Mouse (Mus musculus) c-Kit-positive CD71-negative TER-119-negative erythroid progenitor cells, embryonic 14.5 days (primary cell): ENCODE results near the gene Tor1aip2.
"Not testable (repeated sequence)": the region's sequence is repeated elsewhere in the genome, so short reads cannot be mapped to it uniquely, and the experiment has no call there.

Experiments used
- DNase-seq: peaks from one replicate; pipeline ENCODE4 v3.0.0-alpha.2; 2013; ENCODE audit warnings: low read depth

Gene Tor1aip2

DNA sequence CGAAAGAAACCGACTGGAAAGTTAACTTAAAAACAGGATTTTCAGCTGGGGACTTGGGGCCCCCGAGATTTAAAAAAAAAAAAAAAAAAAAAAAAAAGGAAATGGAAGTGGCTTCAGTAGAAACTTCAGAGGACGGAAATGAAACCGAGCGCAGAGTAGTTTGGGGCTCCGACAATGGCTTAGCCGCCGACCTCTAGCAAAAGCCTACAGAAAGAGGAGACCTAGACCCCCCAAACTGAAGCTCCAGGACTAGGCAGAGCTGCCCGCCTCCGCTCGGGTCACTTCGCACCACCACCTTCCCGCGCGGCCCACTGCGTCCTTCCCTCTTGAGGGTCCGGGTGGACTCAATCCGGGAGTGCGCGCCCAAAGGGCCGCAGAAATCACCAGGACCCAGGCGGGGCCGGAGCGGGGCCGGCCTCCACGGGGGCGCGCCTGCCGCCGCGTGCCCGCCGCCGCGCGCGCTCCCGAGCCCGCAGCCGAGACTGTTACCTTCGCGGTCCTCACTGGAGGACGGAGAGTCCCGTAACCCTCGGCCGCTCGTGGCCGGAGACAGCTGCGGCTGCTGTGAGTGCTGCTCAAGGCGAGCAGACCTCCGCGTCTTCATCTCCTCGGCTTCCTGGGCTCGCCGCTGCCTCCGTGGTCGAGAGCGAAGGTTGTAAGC is at the start of gene Tor1aip2:
Gene Tor1aip2 (plus strand): TSS at position 135 of the 661 bp plus-strand sequence.
- DNase-seq = peak; percentile 68

DNA sequence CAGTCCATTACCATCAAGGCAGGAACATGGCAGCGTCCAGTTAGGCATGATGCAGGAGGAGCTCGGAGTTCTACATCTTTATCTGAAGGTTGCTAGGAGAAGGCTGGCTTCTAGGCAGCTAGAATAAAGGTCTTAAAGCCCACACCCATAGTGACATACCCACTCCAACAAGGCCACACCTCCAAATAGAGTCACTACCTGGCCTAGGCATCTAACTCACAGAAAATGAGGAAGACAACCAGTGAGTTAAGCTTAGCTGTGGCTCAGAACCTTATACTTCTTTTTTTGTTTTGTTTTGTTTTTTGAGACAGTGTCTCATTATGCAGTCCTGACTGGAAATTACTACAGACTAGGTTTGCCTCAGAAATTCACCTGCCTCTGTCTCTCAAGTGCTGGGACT is 47.6 kb upstream of the Tor1aip2 start:
- no peak for DNase-seq

DNA sequence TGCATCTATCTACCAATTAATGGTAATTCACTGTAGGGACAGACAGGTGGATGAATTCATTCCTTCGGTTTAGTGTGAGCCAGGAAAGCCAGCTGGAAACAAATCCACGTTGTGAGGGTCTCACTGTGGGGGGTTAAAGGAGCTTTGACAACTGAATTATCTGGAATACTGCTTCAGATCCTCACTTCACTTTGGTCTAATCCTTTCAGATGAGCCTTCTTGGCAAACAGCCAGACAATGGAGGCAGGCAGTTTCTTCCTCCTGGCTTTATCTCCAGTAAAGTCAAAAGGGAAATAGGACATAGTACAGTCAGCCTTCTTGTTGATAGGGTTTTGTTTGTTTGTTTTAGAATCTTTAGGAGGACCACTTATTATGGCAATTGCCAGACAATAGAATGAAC is 45.8 kb upstream of the Tor1aip2 start:
- DNase-seq = no peak

DNA sequence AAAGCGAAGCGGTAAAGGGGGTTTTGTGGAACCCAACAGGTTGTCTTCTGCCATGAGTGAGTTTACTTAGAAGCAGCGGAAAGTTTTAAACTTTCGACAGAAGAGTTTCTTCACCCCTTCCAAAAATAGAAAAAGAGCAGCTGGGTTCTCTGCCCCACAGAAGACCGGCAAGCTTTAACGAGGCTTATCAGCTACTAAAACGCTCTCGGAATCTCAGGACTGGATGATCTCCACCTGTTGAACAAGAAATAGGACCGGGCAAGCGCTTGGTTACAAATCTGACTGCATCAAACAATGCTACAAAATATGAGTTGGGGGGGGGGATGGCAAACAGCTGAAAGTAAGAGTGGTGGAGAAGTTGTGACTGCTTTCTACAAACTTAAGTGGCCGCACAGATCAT is 44.8 kb upstream of the Tor1aip2 start:
- DNase-seq = no peak

DNA sequence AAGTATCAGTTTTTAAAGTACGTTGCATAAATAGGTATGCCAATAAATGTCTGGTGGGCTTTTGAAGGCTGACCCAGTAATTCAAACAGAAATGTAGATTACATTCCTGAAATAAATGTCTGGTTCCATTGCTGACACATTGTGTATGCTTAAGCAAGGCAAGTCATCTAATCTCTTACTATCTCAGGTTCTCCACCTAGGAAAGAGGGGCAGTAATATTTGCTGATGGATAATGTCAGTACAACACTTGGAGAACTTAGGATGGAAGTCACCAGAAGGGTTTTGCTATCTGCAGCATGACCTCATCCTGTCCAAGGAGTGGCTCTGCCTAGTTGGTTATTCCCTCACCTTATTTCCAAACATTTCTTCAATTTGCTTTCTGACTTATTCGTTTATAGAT is 40.7 kb upstream of the Tor1aip2 start:
- DNase-seq = no peak

DNA sequence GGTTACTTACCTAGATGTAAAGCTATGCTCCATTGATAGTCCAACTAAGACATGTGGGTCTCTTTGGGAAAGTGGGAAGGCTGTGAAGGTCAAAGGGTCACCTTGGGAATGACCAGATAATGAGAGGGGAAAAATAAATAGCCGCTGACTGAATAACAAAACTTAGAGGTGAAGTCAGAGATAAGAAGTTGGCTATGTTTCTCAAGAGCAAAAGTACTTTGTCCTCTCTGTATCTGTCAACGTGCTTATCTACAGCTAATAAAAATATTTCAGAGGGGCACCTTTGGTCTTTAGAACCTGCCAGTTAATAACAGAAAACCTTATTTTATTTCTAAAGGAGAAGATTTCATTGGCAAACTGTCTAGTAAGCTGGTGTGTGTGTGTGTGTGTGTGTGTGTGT is 39.6 kb upstream of the Tor1aip2 start:
- no peak for DNase-seq

DNA sequence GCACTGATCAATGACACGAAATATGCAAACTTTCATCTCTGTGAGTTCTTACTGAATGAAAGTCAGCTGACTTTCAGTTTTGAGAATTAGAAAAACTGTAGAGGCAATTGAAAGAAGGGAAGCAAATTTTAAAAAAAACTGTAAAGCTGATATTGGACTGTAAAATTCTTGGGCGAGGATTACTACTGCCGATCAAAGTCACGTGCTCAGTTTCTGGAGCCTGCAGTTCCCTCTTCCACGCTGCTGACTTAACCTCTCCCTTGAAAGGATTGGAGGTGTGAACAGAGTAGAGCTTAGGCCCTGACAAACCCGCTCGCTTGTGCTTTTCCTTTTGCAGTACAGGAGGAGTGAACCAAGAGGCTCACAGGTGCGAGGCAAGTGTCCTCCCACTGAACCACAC is 32.8 kb upstream of the Tor1aip2 start:
- DNase-seq = no peak

DNA sequence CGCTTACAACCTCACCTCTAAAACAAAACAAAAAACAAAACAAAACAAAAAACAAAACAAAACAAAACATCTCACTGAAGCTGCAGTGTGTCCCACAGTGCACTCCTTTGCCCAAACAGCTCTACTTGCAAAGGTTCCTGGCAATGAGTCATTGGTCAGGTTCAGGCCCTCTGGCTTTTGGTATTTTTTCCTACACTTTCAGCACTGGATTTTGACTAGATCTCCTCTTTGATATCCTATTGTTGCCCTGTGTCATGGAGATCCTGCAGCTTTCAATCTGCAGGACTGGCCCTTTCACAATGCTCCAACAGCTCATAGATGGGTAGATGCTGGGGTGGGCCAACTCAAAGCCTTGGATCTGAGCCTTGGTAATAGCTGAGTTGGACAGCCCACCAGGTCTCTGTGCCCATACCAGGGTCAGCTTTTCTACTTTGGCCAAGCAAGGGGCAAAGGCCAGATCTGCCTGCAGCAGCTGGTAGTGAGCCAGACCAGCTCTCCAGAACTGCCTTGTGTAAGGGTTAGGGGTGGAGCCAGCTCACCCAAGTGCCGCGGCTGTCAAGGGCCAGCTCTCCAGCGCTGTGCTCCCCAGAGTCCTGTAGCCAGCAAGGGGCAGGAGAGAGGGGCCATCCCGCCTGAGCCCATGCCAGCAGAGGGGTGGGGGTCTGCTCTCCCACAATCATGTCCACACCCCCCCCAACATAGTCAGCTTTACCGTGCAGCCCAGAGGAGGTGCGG is 31.8 kb upstream of the Tor1aip2 start:
- DNase-seq = no peak

DNA sequence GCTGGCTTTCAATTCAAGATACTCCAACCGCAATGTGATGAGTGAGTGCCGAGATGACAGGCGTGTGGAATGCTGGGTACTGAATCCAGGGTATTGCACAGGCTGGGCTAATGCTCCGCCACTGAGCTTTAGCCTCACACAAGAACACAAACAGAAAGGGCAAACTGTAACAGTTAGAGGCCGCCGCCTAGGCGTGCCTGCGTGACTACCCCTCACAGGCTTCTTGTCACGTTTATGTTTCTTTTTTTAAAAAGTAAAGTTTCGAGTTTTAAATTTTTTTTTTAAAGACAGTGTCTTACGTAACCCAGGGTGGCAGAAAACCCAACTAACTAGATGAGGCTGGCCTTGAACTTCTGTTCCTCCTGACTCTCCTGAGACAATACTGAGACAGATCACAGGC is 29.3 kb upstream of the Tor1aip2 start:
- DNase-seq = no peak

DNA sequence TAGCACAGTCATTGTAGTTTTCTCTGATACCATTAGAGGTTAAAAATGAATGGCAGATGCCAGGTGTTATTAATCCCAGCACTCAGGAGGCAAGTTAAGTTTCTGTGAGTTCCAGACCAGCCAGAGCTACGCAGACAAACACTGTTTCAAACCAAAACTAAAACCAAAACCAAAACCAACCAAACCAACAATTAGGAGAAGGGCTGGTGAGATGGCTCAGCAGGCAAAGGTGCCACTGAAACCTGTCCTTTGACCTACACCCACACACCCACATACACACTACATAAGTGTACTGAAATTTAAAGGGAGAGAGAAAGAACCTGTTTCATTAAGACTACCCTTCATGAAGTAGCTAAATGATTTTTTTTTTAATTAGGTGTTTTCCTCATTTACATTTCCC is 26.2 kb upstream of the Tor1aip2 start:
- no peak for DNase-seq

DNA sequence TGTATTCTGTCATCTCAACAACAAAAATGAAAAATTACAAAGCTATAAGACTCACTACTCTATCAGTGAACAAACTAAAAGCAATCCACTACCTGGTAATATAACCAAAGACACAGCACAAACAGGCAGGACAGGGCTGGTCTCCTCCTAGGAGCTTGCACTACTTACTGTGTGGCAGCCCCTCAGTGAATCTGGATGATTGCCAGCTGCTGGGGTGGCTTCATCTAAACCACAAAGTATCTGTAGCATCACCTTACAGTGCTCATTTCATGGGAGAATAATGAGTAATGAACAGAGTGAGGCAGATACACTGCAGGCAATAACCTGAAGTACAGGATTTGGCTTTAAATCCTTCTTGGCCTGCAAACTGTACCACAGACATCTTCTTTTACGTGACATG is 15.4 kb upstream of the Tor1aip2 start:
- DNase-seq = no peak

DNA sequence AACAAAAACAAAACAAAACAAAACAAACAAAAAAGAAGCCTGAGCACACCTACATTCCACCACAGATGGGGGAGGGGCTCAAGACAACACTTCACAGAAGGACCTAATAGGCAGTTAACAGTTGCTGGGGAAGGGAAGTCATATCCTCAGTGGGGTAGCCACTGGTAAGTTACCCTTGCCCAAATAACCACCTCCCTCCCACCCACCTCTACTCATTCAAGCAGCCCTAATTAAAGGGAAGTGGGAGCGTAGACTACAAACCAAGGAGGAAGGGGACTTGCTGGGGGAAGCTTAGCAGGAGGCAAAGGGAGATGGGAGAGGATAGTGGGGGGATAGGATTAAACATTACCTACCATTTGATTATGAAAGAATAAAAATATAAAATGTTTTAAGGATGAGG is 14.8 kb upstream of the Tor1aip2 start:
- no peak for DNase-seq

DNA sequence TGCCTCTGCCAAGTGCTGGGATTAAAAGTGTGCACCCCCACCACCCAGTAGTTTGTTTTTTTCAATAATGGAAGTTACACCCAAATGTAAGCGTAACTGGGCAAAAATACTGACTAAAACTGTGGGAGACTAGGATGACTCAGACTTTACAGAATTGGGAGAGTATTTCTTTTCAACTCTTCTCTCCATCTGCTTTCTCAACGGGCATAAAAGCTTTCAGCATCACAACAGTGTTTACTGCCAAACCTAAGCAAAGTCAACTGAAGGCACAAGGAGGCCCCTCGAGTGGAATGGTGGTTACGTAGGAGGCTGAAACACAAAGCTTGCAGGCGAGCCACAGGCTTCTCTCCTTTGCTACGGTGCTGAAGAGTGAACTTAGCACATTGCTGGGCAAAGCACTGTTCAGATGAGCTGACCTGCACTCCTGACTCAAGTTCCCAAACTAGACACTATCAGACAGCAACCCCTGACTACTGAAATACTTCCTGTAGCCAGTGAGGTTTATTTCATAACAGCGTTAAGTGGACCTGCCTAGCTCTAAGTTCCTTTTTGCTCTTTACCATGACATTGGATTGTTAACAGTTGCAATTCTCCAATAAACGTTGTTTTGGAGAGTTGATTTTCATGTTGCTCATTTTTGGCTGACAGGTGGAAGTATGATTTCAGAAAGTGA is 10.2 kb upstream of the Tor1aip2 start:
- no peak for DNase-seq

DNA sequence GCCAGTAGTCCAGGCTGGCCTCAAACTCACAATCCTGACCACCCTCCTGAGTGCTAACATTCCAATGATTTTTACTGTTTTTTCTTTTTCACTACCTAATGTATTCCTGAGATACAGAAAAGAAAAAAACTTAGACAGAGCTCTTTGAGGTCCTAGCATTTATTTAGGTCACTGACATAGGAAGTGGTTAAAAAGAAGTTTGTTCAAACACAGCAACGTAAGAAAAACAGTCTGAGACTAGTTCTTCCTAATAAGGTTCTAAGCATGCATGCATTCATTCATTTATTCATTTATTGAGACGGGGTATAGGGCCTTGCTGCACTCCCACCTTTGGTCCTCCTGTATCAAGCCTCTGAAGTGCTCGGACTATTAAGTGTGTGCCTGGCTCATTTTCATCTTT is 7.4 kb upstream of the Tor1aip2 start:
- no peak for DNase-seq

DNA sequence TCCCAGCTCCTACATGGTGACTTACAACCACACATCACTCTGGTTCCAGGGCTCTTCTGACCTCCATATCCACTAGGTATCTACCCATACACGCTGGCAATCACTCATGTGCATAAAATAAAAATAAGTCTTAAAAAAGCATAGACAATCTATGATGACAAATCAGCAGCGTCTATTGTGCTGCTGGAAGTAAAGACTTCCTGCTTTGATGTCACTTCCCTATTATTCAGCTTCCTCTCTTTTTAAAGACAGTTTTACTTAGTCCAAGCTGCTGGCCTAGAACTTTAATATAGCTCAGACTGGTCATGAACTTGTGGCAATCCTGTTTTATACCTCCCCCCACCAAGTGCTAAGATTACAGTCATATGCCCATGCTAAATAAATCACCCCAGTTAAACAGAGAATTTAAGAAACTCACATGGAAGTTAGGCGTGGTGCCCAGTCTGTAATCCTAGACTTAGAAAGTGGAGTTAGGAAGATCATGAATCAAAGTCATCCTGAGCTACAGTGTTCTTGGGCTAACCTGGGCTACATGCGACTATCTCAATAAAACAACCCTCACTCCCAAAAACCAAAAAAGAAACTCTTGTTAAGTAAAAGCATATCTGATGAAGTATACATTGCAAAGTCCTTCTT is 6.7 kb upstream of the Tor1aip2 start:
- DNase-seq = no peak

DNA sequence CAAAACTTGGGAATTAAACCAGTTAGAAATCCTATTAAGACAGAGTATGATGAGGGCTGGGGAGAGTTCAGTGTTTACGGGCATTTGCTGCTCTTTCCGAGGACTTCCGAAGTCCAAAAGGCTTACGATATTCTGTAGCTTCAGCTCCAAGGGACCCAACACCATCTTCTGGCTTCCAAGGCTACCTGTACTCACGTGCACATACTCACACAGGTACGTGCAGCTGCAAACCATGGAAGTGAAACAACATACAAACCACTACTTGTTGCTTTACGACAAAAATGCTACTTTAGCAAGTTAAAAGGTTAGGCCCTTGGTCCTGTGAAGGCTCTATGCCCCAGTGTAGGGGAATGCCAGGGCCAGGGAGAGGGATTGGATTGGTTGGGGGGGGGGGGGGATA is 1.3 kb upstream of the Tor1aip2 start:
- no peak for DNase-seq

DNA sequence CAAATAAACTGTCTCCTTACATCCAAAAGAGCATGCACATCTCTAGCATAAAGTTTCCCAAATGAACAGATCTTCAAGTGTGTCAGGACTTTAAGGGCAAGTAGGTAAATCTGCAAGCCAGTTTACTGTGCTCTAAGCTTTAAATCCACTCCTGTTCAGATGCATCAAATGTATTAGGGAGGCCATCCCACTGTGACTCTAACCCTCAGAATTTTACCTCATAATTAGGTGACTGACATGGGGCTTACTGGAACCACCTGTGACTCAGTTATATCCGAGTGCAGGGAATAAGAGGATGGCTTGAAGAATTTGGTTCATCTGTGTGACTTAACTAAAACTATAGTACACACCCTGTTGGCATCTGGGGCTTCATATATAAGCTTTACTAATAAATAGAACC is 542 bp upstream of the Tor1aip2 start:
- DNase-seq = no peak

DNA sequence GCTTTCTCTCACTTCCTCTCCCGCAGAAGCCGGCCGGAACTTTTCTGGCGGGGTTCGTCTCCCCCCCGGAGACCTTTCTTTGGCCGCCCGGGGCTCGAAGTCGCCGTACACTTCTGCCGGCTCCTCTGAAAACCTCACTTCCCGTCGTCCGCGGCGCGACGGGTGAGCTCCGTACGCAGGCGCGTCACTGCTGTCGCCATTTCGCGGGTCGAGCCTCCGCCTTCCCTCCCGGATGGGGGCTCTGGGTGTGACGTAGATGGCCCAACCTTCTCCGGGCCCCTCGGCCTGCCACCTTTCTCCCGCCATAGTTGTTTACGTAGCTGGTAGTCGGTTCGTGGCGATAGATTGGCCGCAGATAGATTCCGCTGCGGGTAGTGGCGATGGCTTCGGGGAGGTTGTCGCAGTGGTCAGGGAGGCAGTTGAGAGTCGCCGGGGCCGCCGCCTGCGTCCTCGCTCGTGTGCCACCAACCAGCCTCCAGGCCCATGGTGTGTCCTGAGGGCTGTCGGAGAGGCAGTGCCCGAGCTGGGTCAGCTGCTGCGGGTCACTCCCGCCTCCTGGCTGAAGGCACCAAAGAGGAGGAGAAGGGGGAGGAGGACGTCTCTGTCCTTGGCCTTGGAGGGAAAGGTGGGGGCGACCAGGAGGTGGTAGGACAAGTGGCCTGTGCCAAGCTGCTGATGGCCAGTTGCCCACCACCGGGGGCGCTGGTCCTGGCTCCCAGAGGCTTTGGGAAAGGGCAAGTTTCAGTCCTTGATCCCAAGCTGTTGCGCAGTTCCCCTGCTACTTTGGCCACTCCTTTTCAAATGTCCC is 931 bp downstream of the Tor1aip2 start, which contains the start of gene Tor1aip1:
Gene Tor1aip1 (minus strand): TSS at position 551 of the 808 bp plus-strand sequence.
- DNase-seq = peak; percentile 94

DNA sequence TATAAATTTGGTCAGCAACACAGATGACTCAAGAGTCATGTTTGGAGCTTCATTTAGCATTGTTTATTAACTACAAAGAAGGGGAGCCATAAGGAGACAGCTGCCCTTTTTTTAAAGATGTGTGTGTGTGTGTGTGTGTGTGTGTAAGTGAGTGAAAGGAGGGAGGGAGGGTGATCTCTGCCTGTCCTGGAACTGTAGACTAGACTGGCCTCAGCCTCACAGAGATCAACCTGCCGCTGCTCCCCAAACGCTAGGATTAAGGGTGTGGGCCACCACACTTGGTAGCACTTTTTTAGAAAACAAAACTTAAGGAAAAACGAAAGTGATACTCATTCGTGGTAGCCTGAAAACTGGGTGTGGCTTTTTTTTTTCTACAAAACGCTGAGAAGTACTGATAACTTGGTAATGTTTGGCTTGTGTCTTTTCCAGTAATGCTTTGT is 2.0 kb downstream of the Tor1aip2 start:
- DNase-seq = no peak

DNA sequence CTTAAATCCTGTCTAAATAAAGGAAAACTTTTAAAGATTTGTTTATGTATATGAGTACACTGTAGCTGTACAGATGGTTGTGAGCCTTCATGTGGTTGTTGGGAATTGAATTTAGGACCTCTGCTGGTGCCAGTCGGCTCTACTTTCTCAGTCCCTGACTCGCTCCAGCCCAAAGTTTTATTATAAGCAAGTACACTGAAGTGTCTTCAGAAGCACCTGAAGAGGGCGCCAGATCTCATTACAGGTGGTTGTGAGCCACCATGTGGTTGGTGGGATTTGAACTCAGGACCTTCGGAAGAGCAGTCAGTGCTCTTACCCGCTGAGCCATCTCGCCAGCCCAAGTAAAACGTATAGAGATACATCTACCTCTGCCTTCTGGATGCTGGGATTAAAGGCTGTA is 4.8 kb downstream of the Tor1aip2 start:
- not testable (repeated sequence) for DNase-seq

DNA sequence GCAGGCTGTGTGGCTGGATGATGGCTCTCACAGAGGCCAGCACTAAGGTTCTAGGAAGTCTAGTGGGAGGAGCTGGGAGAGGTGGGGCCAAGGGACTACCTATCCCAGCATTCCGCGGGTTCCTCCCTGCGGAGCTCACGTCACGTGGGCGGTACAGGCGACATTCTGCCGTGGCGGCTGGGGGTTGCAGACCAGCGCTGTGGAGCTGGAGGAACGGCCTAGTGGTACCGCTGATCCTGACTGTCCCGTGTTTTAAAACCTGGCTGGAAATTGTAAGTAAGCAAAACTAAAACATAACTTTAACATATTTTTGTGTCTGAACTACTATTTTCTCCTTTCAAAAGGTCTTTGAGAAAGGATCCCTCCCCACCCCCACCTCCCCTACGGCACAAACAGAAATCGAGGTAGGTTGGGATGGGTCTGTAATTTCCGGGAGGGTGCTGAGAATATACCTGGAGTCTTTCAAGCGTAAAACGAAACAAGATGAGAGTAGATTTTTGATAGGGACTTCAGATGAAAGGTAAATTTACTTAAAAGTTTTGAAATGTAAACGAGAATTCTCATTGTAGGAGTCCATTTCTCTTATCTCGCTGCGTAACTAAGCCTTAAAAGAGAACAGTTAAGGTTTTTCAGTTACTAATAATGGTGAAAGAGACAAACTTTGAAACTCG is 5.7 kb downstream of the Tor1aip2 start:
- DNase-seq = peak; percentile 90
